8 mouse cellular contexts compared by ENCODE assay signal in genomic region chr3:51396219-51397068, GRCm38 (mm10). TPM values are rescaled to one million over a fixed set of nuclear protein-coding genes. Genes with fewer than 3 reads are reported as not detected.
DNase-seq lines count a peak whose midpoint lies in the region; ATAC-seq and TF ChIP-seq lines count a peak whose summit lies in the region.

TSS of gene Mgarp (minus strand) at chr3:51396738.

- peak within 1 kb of the TSS; percentile 21; the same call in 1 of the 2 replicates for H3K9ac ChIP-seq in hindbrain, postnatal 0 days (replicated peaks; ENCODE audit: low read length)
- peak within 1 kb of the TSS; percentile 56 for H3K9ac ChIP-seq in liver, embryonic 15.5 days

- H3K36me3 ChIP-seq in hindbrain, postnatal 0 days (ENCODE audit: insufficient read depth, low read length): no peaks in the 10 kb centered on the region
- H3K36me3 ChIP-seq in liver, embryonic 15.5 days (replicated peaks): no peaks in the 10 kb centered on the region
- H3K36me3 ChIP-seq in thymus, adult 2 months (ENCODE audit: control insufficient read depth, insufficient read depth, low read length): no peaks in the 10 kb centered on the region

- H3K4me2 ChIP-seq in hindbrain, postnatal 0 days (ENCODE audit: low read depth, low read length): peak within 1 kb of the TSS; percentile 86
- H3K4me2 ChIP-seq in liver, embryonic 15.5 days: peak within 1 kb of the TSS; percentile 85

- H3K27me3 ChIP-seq in hindbrain, postnatal 0 days (ENCODE audit: insufficient read depth, low read length): peaks cover 16% of the 10 kb centered on the region
- H3K27me3 ChIP-seq in liver, embryonic 15.5 days: peaks cover 39% of the 10 kb centered on the region
- no peaks in the 10 kb centered on the region; the same call in 1 of the 2 replicates for H3K27me3 ChIP-seq in thymus, adult 2 months (ENCODE audit: control insufficient read depth, insufficient read depth, low read length)

- TF ChIP-seq POLR2A in thymus, adult 2 months (IDR thresholded peaks at IDR 0.05; ENCODE audit: control insufficient read depth, extremely low read depth, insufficient read depth, low read length, poor library complexity): no peak

- no peak within 1 kb of the TSS for H3K27ac ChIP-seq in hindbrain, postnatal 0 days
- no peak within 1 kb of the TSS; the same call in 1 of the 2 replicates for H3K27ac ChIP-seq in liver, embryonic 15.5 days (replicated peaks)
- H3K27ac ChIP-seq in thymus, adult 2 months (ENCODE audit: control insufficient read depth, insufficient read depth, low read length): no peak within 1 kb of the TSS

- 2% methylated on average over 41 of the region's 41 CpGs for WGBS in hindbrain, postnatal 0 days
- 3% methylated on average over 41 of the region's 41 CpGs for WGBS in liver, embryonic 15.5 days (ENCODE audit: insufficient replicate concordance)
- 7% methylated on average over 41 of the region's 41 CpGs for WGBS in thymus, adult 2 months

- ATAC-seq in hindbrain, postnatal 0 days: peak; percentile 68
- peak; percentile 90 for ATAC-seq in liver, embryonic 15.5 days (ENCODE audit: insufficient read depth)

- H3K4me3 ChIP-seq in hindbrain, postnatal 0 days (ENCODE audit: low read length): peak within 1 kb of the TSS; percentile 46
- peak within 1 kb of the TSS; percentile 68 for H3K4me3 ChIP-seq in liver, embryonic 15.5 days (replicated peaks)
- peak within 1 kb of the TSS; percentile 48 for H3K4me3 ChIP-seq in thymus, adult 2 months (ENCODE audit: control insufficient read depth, insufficient read depth, low read length)

- H3K9me3 ChIP-seq in hindbrain, postnatal 0 days (ENCODE audit: low read length): no peaks in the 10 kb centered on the region
- no peaks in the 10 kb centered on the region for H3K9me3 ChIP-seq in liver, embryonic 15.5 days (replicated peaks)

- TF ChIP-seq CTCF in hindbrain, postnatal 0 days (IDR thresholded peaks at IDR 0.05; ENCODE audit: low read depth): peak; percentile 45
- no peak for TF ChIP-seq CTCF in thymus, adult 2 months (IDR thresholded peaks at IDR 0.05; ENCODE audit: borderline replicate concordance, control insufficient read depth, extremely low read depth, insufficient read depth, low read length, poor library complexity)

- no peaks in the 10 kb centered on the region; the same call in 1 of the 2 replicates for H3K4me1 ChIP-seq in hindbrain, postnatal 0 days (ENCODE audit: insufficient read depth, low read length)
- H3K4me1 ChIP-seq in liver, embryonic 15.5 days (replicated peaks): peaks cover 18% of the 10 kb centered on the region
- H3K4me1 ChIP-seq in thymus, adult 2 months (replicated peaks; ENCODE audit: control insufficient read depth, insufficient read depth, low read length): peaks cover 5% of the 10 kb centered on the region

- DNase-seq in cerebellum, adult 18-20 months: peak; percentile 26 to 38
- DNase-seq in cerebellum, adult 11-12 months: no peak
- DNase-seq in cerebellum, postnatal 25 days: peak; percentile 16 to 44
- peak; percentile 74 for DNase-seq in gastrocnemius, postnatal 10 days
- peak; percentile 54 for DNase-seq in hindbrain, postnatal 0 days (ENCODE audit: low spot score)
- DNase-seq in neural tube, embryonic 10.5 days (ENCODE audit: extremely low spot score, low spot score): peak; percentile 88
- DNase-seq in thymus, adult 2 months: peak; percentile 68

RNA-seq across cellular contexts. Expression of gene Mgarp, which starts in this region (rescaled TPM):
- total RNA-seq in gastrocnemius, postnatal 10 days (2021): under 1 TPM; 0.43 to 0.63 TPM
- 2.8 and 3.1 TPM in 2 replicates for total RNA-seq in hindbrain, postnatal 0 days (2014; rRNA removed)
- polyA plus RNA-seq in hindbrain, postnatal 0 days (2015; fragmentation: Nextera tagmentation; extraction: Ambion mirVana): 2.1 and 3.2 TPM in 2 replicates
- polyA plus RNA-seq in liver, embryonic 15.5 days (2015; fragmentation: Nextera tagmentation; extraction: Ambion mirVana): 1.3 and 1.9 TPM in 2 replicates
- 0.18 and 0.22 TPM in 2 replicates for polyA plus RNA-seq in thymus, adult 2 months (2012; rRNA removed)

Comparison
In these comparisons a context has a peak if more than half of its experiments do, and no peak if none do; other contexts are left out.
1. Peak in DNase-seq in gastrocnemius, postnatal 10 days; RNA of the gene not detected or under 1 TPM.
2. Peak in DNase-seq and H3K4me3 ChIP-seq in thymus, adult 2 months; RNA of the gene not detected or under 1 TPM.